Mouse (Mus musculus) thymus, adult 2 months (tissue): ENCODE results near the gene Lhx4. TPM values are rescaled to one million over a fixed set of nuclear protein-coding genes. Genes with fewer than 3 reads are reported as not detected.

Experiments
- DNase-seq: peaks from one replicate; pipeline ENCODE4 v3.0.0; 2021
- H3K27ac ChIP-seq: fragments of 200-500 bp; 2 replicates; pipeline ENCODE4 v1.5.1; 2012; ENCODE audit warnings: low read length, control low read depth; ENCODE audit not compliant: control insufficient read depth, insufficient read depth
- H3K27me3 ChIP-seq: fragments of 200-500 bp; 2 replicates; pipeline ENCODE4 v1.6.1; 2012; ENCODE audit warnings: mild to moderate bottlenecking, low read length, moderate library complexity, mixed read lengths; ENCODE audit not compliant: control insufficient read depth, insufficient read depth
- H3K36me3 ChIP-seq: fragments of 200-500 bp; 2 replicates; pipeline ENCODE4 v1.6.1; 2012; ENCODE audit warnings: mild to moderate bottlenecking, low read length, moderate library complexity; ENCODE audit not compliant: control insufficient read depth, insufficient read depth
- H3K4me1 ChIP-seq: fragments of 200-500 bp; replicated peaks from 2 replicates; pipeline ENCODE4 v1.6.1; 2012; ENCODE audit warnings: low read length; ENCODE audit not compliant: control insufficient read depth, insufficient read depth
- H3K4me3 ChIP-seq: fragments of 200-500 bp; 2 replicates; pipeline ENCODE4 v1.5.1; 2012; ENCODE audit warnings: mild to moderate bottlenecking, low read length, control low read depth, moderate library complexity; ENCODE audit not compliant: control insufficient read depth, insufficient read depth
- CTCF ChIP-seq: fragments of 200-500 bp; IDR thresholded peaks from 2 replicates; pipeline ENCODE4 v1.5.1; 2012; ENCODE audit warnings: mild to moderate bottlenecking, control low read depth, low read length, moderate library complexity, borderline replicate concordance; ENCODE audit not compliant: control insufficient read depth, poor library complexity, insufficient read depth; ENCODE audit errors: extremely low read depth
- POLR2A ChIP-seq: fragments of 200-500 bp; IDR thresholded peaks from 2 replicates; pipeline ENCODE4 v1.6.1; 2012; ENCODE audit warnings: mild to moderate bottlenecking, low read length, control low read depth, moderate library complexity; ENCODE audit not compliant: control insufficient read depth, poor library complexity, insufficient read depth; ENCODE audit errors: extremely low read depth
- WGBS: fragments of 180-500 bp; shearing (Covaris S2); methylation state at CpG from one replicate; pipeline ENCODE4 v1.1.7; 2018; 5-methylcytosine and 5-hydroxymethylcytosine counted together
- polyA plus RNA-seq: library from polyadenylated mRNA; depleted of rRNA; stranded (reverse); fragments of >200 nt; gene quantifications from 2 replicates; pipeline ENCODE4 v1.2.3, GENCODE M21; 2012

Gene Lhx4
- polyA plus RNA-seq, 1 experiment = 0.01 TPM

DNA sequence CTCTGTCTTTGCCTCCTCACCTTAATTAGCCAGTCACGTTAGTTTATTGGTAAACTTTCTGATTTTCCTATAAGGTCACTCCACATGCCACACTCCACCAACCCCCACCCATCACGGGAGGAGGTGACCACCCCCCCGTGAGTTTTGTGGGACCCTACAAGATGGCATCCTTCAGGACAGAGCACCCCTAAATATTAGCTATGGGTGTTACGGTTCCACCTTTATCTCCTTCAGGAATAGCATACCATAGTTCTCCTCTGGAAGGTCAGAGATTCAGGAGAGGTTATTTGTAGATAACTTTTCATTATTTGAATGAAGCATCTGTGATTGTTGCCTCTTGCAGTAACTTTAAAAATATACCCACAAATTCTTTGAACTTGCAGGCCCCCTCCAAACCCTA is 7.2 kb upstream of the Lhx4 start:
- no peaks in the 10 kb centered on the region for H3K4me1 ChIP-seq
- no peak for DNase-seq
- 96% methylated on average over 4 of the region's 4 CpGs for WGBS
- H3K36me3 ChIP-seq = no peaks in the 10 kb centered on the region
- H3K27ac ChIP-seq = no peak overlapping the region
- TF ChIP-seq CTCF (no peak), POLR2A (no peak)
- no peaks in the 10 kb centered on the region for H3K27me3 ChIP-seq
- no peak overlapping the region for H3K4me3 ChIP-seq

DNA sequence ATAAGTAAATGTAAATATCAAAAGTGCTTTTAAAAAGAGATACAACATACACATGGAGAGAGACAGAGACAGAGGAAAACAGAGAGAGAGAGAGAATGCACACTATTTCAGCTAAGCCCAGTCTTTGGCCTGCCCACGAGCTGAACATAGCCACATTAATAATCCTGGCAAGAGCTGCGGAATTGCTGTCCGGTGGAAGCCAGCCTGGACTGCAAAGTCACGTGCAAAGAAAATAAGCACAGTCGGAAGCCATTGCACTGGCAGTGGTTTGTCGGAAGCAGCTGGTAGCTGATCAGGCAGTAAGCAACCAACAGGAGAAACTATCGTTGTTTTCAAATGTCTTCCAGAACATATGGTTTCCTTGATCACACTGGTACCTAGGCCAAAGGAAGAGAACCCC is 6.1 kb upstream of the Lhx4 start:
- no peak for TF ChIP-seq POLR2A
- no peak for TF ChIP-seq CTCF
- no peak overlapping the region for H3K4me3 ChIP-seq
- no peak overlapping the region for H3K27ac ChIP-seq
- DNase-seq = no peak
- H3K27me3 ChIP-seq = no peaks in the 10 kb centered on the region
- no peaks in the 10 kb centered on the region for H3K4me1 ChIP-seq
- 95% methylated on average over 7 of the region's 7 CpGs for WGBS
- no peaks in the 10 kb centered on the region for H3K36me3 ChIP-seq

DNA sequence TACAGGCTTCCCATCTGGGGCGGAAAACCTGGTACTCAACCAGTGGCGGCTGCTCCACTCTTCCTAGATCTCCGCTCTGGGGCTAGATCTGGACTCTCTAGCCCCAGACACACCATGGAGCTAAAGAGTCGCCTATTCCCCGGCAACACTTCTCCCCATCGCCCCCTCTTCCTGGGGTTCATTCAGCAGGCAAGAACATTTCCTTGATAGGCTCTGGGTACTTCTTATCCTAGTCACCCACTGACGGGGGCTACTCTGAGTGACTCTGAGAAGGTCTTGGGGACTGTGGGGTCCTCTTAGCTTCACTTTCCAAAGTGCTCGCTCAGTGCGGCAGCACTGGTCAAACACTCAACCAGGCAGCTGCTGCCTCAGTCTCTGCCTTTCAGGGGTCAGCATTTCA is 1.9 kb upstream of the Lhx4 start:
- WGBS = 83% methylated on average over 9 of the region's 9 CpGs
- DNase-seq = no peak
- TF ChIP-seq POLR2A = no peak
- TF ChIP-seq CTCF = no peak

DNA sequence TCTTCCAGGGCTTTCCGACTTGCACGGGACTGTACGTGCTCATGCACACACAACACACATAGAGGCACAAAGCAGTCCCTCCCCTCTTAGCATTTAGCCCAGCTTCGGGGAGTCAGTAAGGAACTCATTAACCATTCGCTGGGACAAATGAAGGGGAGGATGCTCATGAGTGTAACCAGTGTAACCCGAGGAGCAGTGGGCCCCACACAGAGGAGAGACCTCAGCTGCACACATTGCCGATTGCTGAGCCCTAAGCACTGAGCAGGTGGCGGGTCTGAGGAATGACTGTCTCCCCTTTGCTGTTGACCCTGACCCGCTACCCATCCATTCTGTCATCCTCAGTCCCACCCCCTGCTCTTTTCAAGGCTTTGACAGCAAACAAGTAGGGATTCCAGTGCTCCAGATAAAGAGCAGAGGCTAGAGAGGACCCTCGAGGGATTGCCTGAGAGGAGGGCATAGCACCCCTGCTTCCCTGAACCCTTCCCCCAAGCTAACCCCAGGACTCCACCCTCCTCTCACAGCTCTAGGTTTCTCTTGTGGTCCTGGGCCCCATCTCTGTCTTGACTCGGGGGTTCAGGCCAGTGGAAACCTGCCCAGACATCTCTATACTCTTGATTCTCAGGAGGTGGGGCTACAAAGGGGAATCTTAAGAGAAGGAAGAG is 836 bp downstream of the Lhx4 start:
- no peak overlapping the region for H3K27ac ChIP-seq
- H3K27me3 ChIP-seq = no peaks in the 10 kb centered on the region; the same call in 1 of the 2 replicates
- H3K4me3 ChIP-seq = no peak overlapping the region
- no peaks in the 10 kb centered on the region for H3K4me1 ChIP-seq
- DNase-seq = no peak
- TF ChIP-seq CTCF = no peak
- TF ChIP-seq POLR2A = no peak
- H3K36me3 ChIP-seq = no peaks in the 10 kb centered on the region
- WGBS = 46% methylated on average over 11 of the region's 11 CpGs

More for the DNA sequence above, 1.9 kb upstream of the Lhx4 start:
- H3K4me3 ChIP-seq = no peak overlapping the region
- H3K27me3 ChIP-seq = no peaks in the 10 kb centered on the region; the same call in 1 of the 2 replicates
- H3K4me1 ChIP-seq = no peaks in the 10 kb centered on the region
- H3K36me3 ChIP-seq = no peaks in the 10 kb centered on the region
- no peak overlapping the region for H3K27ac ChIP-seq

DNA sequence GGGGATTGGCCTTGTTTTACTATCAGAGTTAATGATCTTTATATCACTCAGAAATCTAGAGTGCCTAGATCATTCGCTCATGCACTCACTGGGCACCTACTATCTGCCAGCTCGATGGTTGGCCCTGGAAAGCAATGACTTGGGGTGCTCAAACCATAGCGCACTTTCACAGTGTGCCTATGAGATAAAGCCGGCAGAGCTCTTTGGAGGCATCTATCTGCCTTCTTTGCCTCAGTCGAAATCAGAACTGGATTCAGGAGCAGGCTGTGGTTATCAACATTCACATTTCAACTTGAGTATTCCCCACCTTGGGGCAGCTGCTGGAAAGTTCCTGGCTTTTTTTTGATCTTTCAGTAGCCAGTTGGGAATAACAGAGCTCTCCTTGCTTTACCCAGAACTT is 3.6 kb downstream of the Lhx4 start:
- H3K27me3 ChIP-seq = peaks cover 5% of the 10 kb centered on the region
- 83% methylated on average over 5 of the region's 5 CpGs for WGBS

DNA sequence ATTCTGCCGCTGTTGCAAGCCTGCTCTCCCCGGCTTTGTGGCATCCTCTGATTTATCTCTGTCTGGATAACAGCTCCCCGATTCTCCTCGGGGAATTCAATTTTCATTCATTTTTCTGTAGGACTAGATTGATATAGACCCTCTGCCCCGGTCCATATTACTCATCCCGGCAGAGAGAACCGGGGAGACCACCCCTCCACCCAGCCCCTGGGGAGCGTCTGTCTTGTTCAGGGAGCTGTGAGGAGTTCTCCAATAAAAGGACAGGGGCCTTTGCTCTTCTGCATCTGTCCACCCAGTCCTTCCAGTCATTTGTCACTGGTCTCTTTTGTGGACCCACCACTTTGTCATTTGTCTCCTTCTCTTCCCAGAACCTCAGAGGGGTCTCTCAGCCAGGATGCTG is 4.5 kb downstream of the Lhx4 start:
- no peak for DNase-seq
- no peak for TF ChIP-seq POLR2A
- no peak for TF ChIP-seq CTCF
- no peaks in the 10 kb centered on the region for H3K36me3 ChIP-seq
- peaks cover 14% of the 10 kb centered on the region for H3K27me3 ChIP-seq
- 25% methylated on average over 8 of the region's 8 CpGs for WGBS
- H3K27ac ChIP-seq = no peak overlapping the region
- peaks cover 10% of the 10 kb centered on the region; the same call in 1 of the 2 replicates for H3K4me1 ChIP-seq
- no peak overlapping the region for H3K4me3 ChIP-seq

More for the DNA sequence above, 3.6 kb downstream of the Lhx4 start:
- Histone ChIP-seq H3K27ac (no peak overlapping the region), H3K4me1 (peaks cover 1% of the 10 kb centered on the region; the same call in 1 of the 2 replicates), H3K4me3 (no peak overlapping the region), H3K36me3 (no peaks in the 10 kb centered on the region)
- no peak for DNase-seq
- TF ChIP-seq POLR2A (no peak), CTCF (no peak)
